Mouse (Mus musculus) limb, embryonic 11.5 days (tissue): ENCODE measurements at regions not wholly inside any gene's neighbourhood (a gene's known extent, or its start where the extent isn't known, plus 50 kb on each side); places are given as distances from the start of the nearest gene placed in this dataset.
A peak's percentile ranks its signal among the peaks of the same experiment; 100 is the strongest.

ENCODE experiments used
- ATAC-seq: fragments of 200-750 bp; cut with Nextera tagmentation; 2 replicates; pipeline ENCODE4 v1.8.0; 2017; ENCODE audit warnings: low read depth; ENCODE audit not compliant: insufficient number of reproducible peaks, low FRiP score, low TSS enrichment
- DNase-seq: peaks from one replicate; pipeline ENCODE4 v3.0.0-alpha.2; 2015; ENCODE audit warnings: low spot score
- H3K27ac ChIP-seq: fragments of 300-500 bp; sonication (generic); replicated peaks from 2 replicates; pipeline ENCODE4 v1.5.1; 2014; ENCODE audit warnings: low read depth, mild to moderate bottlenecking, low read length
- H3K27me3 ChIP-seq: fragments of 300-500 bp; sonication (generic); 2 replicates; pipeline ENCODE4 v1.6.1; 2014; ENCODE audit warnings: mild to moderate bottlenecking, low read length, mixed read lengths; ENCODE audit not compliant: control insufficient read depth, insufficient read depth
- H3K36me3 ChIP-seq: fragments of 300-500 bp; sonication (generic); 2 replicates; pipeline ENCODE4 v1.6.1; 2014; ENCODE audit warnings: mild to moderate bottlenecking, low read length, moderate library complexity, mixed read lengths; ENCODE audit not compliant: control insufficient read depth, insufficient read depth
- H3K4me1 ChIP-seq: fragments of 300-500 bp; sonication (generic); 2 replicates; pipeline ENCODE4 v1.6.1; 2014; ENCODE audit warnings: low read length, mixed read lengths; ENCODE audit not compliant: control insufficient read depth, insufficient read depth
- H3K4me2 ChIP-seq: fragments of 300-500 bp; sonication (generic); 2 replicates; pipeline ENCODE4 v1.6.1; 2014; ENCODE audit warnings: low read depth, mild to moderate bottlenecking, moderate library complexity; ENCODE audit not compliant: severe bottlenecking
- H3K4me3 ChIP-seq: fragments of 300-500 bp; sonication (generic); 2 replicates; pipeline ENCODE4 v1.5.1; 2014; ENCODE audit warnings: low read depth, low read length
- H3K9ac ChIP-seq: fragments of 300-500 bp; sonication (generic); 2 replicates; pipeline ENCODE4 v1.6.1; 2014; ENCODE audit warnings: mild to moderate bottlenecking, low read length
- H3K9me3 ChIP-seq: fragments of 300-500 bp; sonication (generic); 2 replicates; pipeline ENCODE4 v1.6.1; 2016; ENCODE audit warnings: low read length; ENCODE audit not compliant: control insufficient read depth
- WGBS: fragments of 180-500 bp; shearing (Covaris S2); extraction: QIAGEN DNeasy Blood & Tissue Kit; methylation state at CpG from one replicate; pipeline ENCODE4 v1.1.7; 2014; 5-methylcytosine and 5-hydroxymethylcytosine counted together

GRCm38 (mm10) chr13:26183879-26184278 lies 586.1 kb downstream of the Hdgfl1 start:
- Histone ChIP-seq H3K9ac (no peak overlapping the region), H3K27ac (no peak overlapping the region), H3K27me3 (no peaks in the 10 kb centered on the region), H3K4me2 (no peak overlapping the region), H3K4me1 (no peaks in the 10 kb centered on the region), H3K9me3 (no peaks in the 10 kb centered on the region), H3K4me3 (no peak overlapping the region), H3K36me3 (no peaks in the 10 kb centered on the region)
- no peak for DNase-seq
- no peak for ATAC-seq
- WGBS = 83% methylated on average over 4 of the region's 4 CpGs

GRCm38 (mm10) chr13:26171891-26172482 lies 598.0 kb downstream of the Hdgfl1 start:
- WGBS = 88% methylated on average over 2 of the region's 2 CpGs
- ATAC-seq = no peak

GRCm38 (mm10) chr13:26169641-26170040 lies 600.3 kb downstream of the Hdgfl1 start:
- no peak for DNase-seq
- no peaks in the 10 kb centered on the region for H3K9me3 ChIP-seq
- H3K27ac ChIP-seq = no peak overlapping the region
- no peaks in the 10 kb centered on the region for H3K4me1 ChIP-seq
- ATAC-seq = no peak
- H3K36me3 ChIP-seq = no peaks in the 10 kb centered on the region
- H3K4me2 ChIP-seq = no peak overlapping the region
- H3K9ac ChIP-seq = no peak overlapping the region
- no peaks in the 10 kb centered on the region for H3K27me3 ChIP-seq
- no peak overlapping the region for H3K4me3 ChIP-seq
- 78% methylated on average over 2 of the region's 2 CpGs for WGBS

More at GRCm38 (mm10) chr13:26171891-26172482, 598.0 kb downstream of the Hdgfl1 start:
- H3K4me1 ChIP-seq = no peaks in the 10 kb centered on the region
- H3K4me3 ChIP-seq = no peak overlapping the region
- H3K4me2 ChIP-seq = no peak overlapping the region
- no peaks in the 10 kb centered on the region for H3K9me3 ChIP-seq
- no peak overlapping the region for H3K27ac ChIP-seq
- H3K27me3 ChIP-seq = no peaks in the 10 kb centered on the region
- DNase-seq = no peak
- H3K36me3 ChIP-seq = no peaks in the 10 kb centered on the region
- no peak overlapping the region for H3K9ac ChIP-seq

GRCm38 (mm10) chr13:26158703-26159102 lies 611.3 kb downstream of the Hdgfl1 start:
- Histone ChIP-seq H3K9ac (no peak overlapping the region), H3K27ac (no peak overlapping the region), H3K27me3 (no peaks in the 10 kb centered on the region), H3K9me3 (no peaks in the 10 kb centered on the region), H3K4me3 (no peak overlapping the region), H3K4me1 (no peaks in the 10 kb centered on the region), H3K36me3 (no peaks in the 10 kb centered on the region), H3K4me2 (no peak overlapping the region)
- DNase-seq (peak; percentile 23), ATAC-seq (no peak)
- WGBS = 76% methylated on average over 2 of the region's 2 CpGs

GRCm38 (mm10) chr13:26154701-26155471 lies 615.1 kb downstream of the Hdgfl1 start:
- H3K27me3 ChIP-seq = no peaks in the 10 kb centered on the region
- no peaks in the 10 kb centered on the region for H3K36me3 ChIP-seq
- no peak overlapping the region for H3K4me3 ChIP-seq
- WGBS = 82% methylated on average over 12 of the region's 12 CpGs
- no peak overlapping the region for H3K4me2 ChIP-seq
- H3K9me3 ChIP-seq = no peaks in the 10 kb centered on the region
- no peak overlapping the region for H3K9ac ChIP-seq
- H3K4me1 ChIP-seq = no peaks in the 10 kb centered on the region
- DNase-seq (no peak), ATAC-seq (no peak)
- no peak overlapping the region for H3K27ac ChIP-seq

- 69% methylated on average over 1 of the region's 1 CpGs for WGBS
These were observed 615.7 kb downstream of the Hdgfl1 start for GRCm38 (mm10) chr13:26154251-26154650.

GRCm38 (mm10) chr13:26153093-26153492 lies 616.9 kb downstream of the Hdgfl1 start:
- 87% methylated on average over 2 of the region's 2 CpGs for WGBS
- H3K4me3 ChIP-seq = no peak overlapping the region
- no peak overlapping the region for H3K9ac ChIP-seq
- ATAC-seq = no peak
- no peaks in the 10 kb centered on the region for H3K9me3 ChIP-seq
- H3K27ac ChIP-seq = no peak overlapping the region
- H3K4me1 ChIP-seq = no peaks in the 10 kb centered on the region
- no peak for DNase-seq
- H3K36me3 ChIP-seq = no peaks in the 10 kb centered on the region
- no peaks in the 10 kb centered on the region for H3K27me3 ChIP-seq
- H3K4me2 ChIP-seq = no peak overlapping the region

More at GRCm38 (mm10) chr13:26154251-26154650, 615.7 kb downstream of the Hdgfl1 start:
- Histone ChIP-seq H3K9ac (no peak overlapping the region), H3K4me2 (no peak overlapping the region), H3K9me3 (no peaks in the 10 kb centered on the region), H3K4me3 (no peak overlapping the region), H3K36me3 (no peaks in the 10 kb centered on the region), H3K27ac (no peak overlapping the region), H3K4me1 (no peaks in the 10 kb centered on the region), H3K27me3 (no peaks in the 10 kb centered on the region)
- ATAC-seq = no peak
- no peak for DNase-seq

- Histone ChIP-seq H3K27ac (no peak overlapping the region), H3K4me2 (no peak overlapping the region), H3K9ac (no peak overlapping the region), H3K4me1 (no peaks in the 10 kb centered on the region), H3K4me3 (no peak overlapping the region), H3K27me3 (no peaks in the 10 kb centered on the region), H3K9me3 (no peaks in the 10 kb centered on the region), H3K36me3 (no peaks in the 10 kb centered on the region)
- WGBS = 88% methylated on average over 1 of the region's 1 CpGs
- ATAC-seq (no peak), DNase-seq (no peak)
These were observed 619.5 kb downstream of the Hdgfl1 start for GRCm38 (mm10) chr13:26150426-26150825.
